Mouse (Mus musculus) activated CD4-positive, CD25-positive, alpha-beta regulatory T cell, adult 4 months (primary cell): ENCODE measurements around the gene Rbm28. TPM values are rescaled to one million over a fixed set of nuclear protein-coding genes. Genes with fewer than 3 reads are reported as not detected.

ENCODE experiments used
- polyA plus RNA-seq, 2 experiments: library from polyadenylated mRNA; unstranded; fragments of 100-300 nt; shearing (Covaris generic); gene quantifications; one replicate each; pipeline ENCODE4 v1.2.1; 2017

Gene Rbm28
- polyA plus RNA-seq, 2 experiments from 2014 or later: 44.7 to 54.4 TPM

Other genes with a start within 250 kb of the Rbm28 start
- gene Lep, start 104.8 kb downstream of the Rbm28 start, polyA plus RNA-seq: not detected
- gene Prrt4, start 14.6 kb upstream of the Rbm28 start, polyA plus RNA-seq: not detected
- gene Impdh1, start 51.4 kb upstream of the Rbm28 start, polyA plus RNA-seq: 10 to 100 TPM; 13.0 to 16.5 TPM
- gene Hilpda, start 107.5 kb upstream of the Rbm28 start, polyA plus RNA-seq: 10 to 100 TPM; 28.1 to 33.4 TPM
- 1 to 10 TPM in 1 of 2 experiments, not detected in 1; 1.1 TPM for gene Fam71f2, start 114.6 kb upstream of the Rbm28 start, polyA plus RNA-seq
- not detected for gene Fam71f1, start 154.1 kb upstream of the Rbm28 start, polyA plus RNA-seq
- 10 to 100 TPM; 55.9 to 61.0 TPM for gene Calu, start 183.1 kb upstream of the Rbm28 start, polyA plus RNA-seq
- gene Opn1sw, start 223.5 kb upstream of the Rbm28 start, polyA plus RNA-seq: under 1 TPM; 0.23 to 0.52 TPM
- under 1 TPM; 0.21 to 0.54 TPM for gene Ccdc136, start 231.3 kb upstream of the Rbm28 start, polyA plus RNA-seq